Mouse (Mus musculus) frontal cortex, adult (tissue): ENCODE data around the gene 4930467E23Rik.
"Not testable (repeated sequence)": the region's sequence is repeated elsewhere in the genome, so short reads cannot be mapped to it uniquely, and the experiment has no call there.

Experiments
- ATAC-seq: cut with Nextera tagmentation; 2 replicates; pipeline ENCODE4 v1.9.2; 2017; ENCODE audit warnings: mild to moderate bottlenecking, moderate library complexity, mixed read lengths; ENCODE audit not compliant: low TSS enrichment

4930467E23Rik gene

DNA sequence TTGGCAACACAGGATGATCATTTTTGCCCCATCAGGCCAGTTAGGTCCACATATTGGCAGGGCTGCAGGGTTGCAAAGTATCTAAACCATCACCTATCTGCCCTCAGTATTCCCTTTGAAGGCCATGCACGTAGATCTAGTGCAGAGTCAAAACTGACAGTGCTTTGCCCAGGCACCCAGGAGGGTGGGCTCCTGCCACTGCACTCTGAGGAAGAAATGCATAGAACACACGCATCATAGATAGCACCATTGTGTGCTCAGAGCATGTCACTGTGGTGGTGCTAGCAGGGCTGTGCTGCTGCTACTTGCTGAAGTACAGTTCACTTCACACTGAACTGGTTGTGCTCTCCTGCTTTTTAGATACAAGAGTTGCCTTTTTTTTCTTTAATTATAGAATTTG lies at the start of gene 4930467E23Rik:
Gene 4930467E23Rik (plus strand): TSS at position 301 of the 400 bp plus-strand sequence.
- ATAC-seq = not testable (repeated sequence)

DNA sequence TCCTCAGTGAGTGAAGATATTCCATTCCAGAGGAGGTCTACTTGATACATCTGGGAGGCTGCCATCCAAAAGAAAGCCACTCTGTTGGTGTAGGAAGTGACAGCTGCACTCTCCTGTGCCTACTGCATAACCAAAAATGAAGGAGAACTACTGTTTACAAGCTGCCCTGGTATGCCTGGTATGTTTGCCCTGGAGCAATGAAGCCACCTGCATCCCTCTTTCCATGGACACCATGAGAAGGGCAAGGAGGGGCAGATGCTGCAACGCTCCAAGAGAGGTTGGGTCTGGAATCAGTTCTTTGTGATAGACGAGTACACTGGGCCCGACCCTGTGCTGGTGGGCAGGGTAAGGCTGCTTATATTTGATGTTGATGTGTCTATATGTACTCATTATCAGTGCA lies 47.1 kb upstream of the 4930467E23Rik start:
- not testable (repeated sequence) for ATAC-seq

DNA sequence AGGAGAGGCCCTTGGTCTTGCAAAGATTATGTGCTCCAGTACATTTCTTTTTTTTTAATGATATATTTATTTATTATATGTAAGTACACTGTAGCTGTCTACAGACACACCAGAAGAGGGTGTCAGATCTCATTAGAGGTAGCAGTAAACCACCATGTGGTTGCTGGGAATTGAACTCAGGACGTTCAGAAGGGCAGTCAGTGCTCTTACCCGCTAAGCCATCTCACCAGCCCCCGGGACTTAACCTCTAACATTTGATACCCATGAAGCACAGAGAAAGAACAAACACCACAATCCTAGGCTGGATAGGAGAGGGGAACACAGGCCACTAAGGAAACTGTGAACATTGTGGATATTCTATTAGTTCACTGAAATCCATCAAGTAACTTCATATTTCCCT lies 43.9 kb upstream of the 4930467E23Rik start:
- ATAC-seq = not testable (repeated sequence)

DNA sequence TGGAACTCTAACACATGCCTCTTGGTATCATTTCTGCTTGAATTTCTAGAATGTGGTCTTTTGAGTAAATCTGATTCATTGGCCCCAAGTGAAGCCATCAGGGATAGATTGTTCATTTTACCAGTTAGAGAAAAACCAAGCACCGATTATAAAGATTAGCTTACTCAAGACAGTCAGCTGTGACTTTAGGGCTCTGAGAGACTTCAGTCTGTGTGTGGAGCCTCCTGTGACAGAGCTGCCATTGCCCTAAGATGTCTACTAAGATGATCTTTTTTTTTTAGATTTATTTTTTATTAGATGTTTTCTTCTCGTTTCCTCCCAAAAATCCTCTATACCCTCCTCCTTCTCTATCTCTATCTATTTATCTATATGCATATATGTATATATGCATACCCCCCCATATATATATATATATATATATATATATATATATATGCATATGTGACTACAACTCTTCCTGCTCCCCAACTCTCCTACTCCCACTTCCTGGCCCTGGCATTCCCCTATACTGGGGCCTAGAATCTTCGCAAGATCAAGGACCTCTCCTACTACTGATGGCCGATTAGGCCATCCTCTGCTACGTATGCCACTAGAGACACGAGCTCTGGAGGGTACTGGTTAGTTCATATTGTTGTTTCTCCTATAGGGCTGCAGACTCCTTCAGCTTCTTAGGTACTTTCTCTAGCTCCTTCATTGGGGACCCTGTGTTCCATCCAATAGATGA lies 40.4 kb upstream of the 4930467E23Rik start:
- not testable (repeated sequence) for ATAC-seq

DNA sequence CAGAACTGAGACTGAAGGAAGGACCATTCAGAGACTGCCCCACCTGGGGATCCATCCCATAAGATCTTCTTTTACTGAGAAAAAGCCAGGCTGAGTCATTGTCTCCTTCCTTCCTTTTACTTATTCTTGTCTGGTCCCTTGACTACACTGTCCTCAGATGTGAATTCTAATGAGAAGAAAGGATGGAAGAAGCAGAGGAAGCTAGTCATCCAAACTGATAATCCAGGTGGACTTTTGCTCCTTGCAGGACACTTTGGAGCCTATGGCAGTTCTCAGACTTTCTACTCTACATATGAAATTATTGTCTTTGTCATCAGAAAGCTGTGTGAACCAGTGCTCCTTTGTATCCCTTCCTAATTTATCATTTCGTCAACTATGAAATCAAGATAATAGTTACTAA lies 39.6 kb upstream of the 4930467E23Rik start:
- ATAC-seq = not testable (repeated sequence)

DNA sequence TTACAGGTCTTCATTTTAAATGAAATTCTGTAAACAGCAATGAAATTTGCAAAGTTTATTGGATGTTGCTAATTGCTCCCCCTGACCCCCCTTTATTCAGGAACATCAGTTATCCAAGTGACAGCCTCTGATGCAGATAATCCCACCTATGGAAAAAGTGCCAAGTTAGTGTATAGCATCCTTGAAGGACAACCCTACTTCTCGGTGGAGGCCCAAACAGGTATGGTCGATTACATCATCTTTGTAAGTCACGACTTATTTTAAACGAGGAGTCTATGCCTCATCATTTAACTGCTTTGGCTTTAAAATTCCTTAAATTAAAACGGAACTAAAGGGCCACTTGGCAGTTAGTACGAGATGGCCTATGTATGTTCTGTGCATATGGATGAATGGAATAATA lies 38.0 kb upstream of the 4930467E23Rik start:
- not testable (repeated sequence) for ATAC-seq

DNA sequence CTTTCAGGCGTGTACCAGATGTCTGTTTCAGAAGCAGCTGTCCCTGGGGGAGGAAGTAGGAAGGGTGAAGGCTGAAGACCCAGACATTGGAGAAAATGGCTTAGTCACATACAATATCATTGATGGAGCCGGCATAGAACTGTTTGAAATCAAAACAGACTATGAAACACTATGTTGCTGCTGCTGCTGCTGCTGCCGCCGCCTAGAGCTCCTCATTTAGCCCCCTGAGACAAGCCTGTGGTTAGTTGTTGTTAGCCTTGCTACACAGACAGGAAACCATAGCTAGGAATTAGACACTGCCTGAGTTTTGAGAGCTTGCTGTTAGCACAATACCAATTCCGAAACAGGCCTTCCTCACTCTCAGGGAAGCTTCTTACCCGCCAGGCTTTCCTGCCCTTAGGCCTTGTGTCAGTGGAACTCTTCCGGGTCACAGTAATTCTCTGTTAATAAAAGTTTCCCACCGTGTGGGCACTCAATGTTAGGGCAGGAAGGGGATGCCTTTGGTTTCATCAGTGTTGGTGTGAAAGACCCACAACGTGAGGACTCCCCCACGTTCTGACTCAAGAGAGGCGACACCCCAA lies 31.8 kb upstream of the 4930467E23Rik start:
- not testable (repeated sequence) for ATAC-seq

DNA sequence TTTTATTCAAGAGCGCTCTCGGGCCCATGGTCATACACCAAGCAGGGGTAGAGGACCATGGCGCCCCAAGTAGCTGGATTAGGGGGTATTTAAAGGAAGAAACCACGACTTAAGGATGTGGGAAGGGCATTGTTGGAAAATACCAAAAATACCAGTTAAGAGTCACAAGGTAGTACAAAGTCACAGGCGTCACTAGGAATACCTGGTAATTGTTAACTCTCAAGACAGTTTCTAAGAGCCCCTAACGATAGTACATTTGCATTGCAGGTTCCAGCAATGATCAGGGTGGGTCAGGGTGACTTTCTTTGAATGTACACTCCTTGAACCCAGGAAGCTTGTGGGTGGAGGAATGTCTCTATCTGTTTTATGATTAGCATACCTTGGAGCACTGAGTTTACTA lies 31.3 kb upstream of the 4930467E23Rik start:
- not testable (repeated sequence) for ATAC-seq

DNA sequence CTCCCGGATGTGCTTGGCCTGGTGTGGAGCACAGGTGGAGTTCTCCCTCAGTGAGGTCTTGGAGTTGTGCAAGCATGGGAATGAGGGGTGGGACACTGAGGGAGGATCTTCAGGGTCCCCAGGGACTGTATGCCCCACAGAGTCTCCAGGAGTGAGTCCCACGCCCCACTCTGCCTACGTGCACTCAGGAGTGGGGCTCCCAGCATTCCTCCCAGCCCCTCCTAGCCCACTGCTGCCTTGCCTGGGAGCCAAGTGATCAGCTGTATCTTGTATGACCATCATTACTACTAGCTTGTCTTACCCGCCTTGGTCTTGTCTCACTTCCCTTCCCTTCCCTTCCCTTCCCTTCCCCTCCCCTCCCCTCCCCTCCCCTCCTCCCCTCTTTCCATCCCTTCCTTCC lies 30.7 kb upstream of the 4930467E23Rik start:
- not testable (repeated sequence) for ATAC-seq

DNA sequence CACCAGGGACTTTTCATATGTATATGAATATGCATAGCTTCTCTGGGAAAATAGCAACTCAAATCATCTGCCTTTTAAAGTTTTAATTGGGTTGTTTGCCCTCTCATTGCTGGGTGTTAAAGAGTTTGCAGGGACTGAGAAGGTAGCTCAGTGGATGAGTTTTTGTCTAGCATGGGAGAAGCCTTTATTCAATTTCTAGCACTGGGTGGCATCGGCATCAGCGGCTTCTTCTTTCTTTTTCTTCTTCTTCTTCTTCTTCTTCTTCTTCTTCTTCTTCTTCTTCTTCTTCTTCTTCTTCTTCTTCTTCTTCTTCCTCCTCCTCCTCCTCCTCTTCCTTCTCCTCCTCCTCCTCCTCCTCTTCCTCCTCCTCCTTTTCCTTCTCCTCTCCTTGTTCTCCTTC lies 28.1 kb upstream of the 4930467E23Rik start:
- not testable (repeated sequence) for ATAC-seq

DNA sequence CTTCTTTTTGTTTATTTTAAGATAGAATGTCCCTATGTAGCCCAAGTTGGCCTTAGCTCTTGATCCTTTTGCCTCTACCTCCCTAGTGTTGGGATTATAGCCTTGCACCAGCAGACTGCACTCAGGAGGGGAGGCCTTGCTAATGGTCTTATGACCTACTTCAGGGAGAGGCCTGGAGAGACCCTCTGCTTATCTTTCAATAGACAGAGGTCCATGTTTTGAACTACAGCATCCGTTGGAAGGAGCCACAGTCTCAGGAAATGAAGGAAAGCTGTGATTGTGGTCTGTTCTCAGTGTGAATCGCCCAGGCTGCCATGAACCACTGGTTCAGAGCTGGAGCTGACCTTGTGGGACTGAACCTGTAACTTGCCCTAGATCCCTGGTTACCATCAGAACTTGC lies 27.1 kb upstream of the 4930467E23Rik start:
- ATAC-seq = not testable (repeated sequence)

DNA sequence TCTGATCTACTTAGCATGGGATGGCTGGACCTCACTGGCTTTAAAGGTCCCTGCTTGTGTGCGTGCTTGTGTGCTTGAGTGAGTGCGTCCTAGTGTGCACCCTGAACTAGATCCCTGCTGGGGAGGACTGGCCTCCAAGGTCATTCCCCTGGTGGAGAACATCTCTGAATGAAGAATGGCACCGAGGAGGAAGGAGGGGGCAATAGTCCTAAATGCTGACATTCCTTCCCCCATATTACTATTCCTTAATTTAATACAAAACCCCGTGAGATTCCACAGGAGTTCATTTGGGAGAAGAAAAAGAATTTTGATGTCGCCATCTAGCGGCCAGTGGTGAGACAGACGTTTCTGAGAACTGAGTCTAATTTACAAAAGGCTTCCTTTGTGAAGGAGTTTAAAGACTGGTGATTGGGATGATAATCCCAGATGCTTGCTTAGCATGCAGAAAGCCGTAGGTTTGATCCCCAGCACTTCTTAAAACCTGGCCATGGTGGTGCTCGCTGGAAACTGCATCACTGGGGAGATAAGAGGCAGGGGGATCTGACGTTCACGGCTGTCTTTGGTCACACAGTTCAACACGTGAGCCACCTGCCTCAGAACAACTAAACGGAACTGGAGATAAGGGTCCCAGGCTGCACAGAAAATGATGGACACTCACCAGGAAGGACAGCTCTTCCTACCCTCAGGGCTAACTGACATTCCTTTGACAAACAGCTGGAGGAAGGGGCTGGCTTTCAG lies 26.2 kb upstream of the 4930467E23Rik start:
- ATAC-seq = peak; percentile 90

DNA sequence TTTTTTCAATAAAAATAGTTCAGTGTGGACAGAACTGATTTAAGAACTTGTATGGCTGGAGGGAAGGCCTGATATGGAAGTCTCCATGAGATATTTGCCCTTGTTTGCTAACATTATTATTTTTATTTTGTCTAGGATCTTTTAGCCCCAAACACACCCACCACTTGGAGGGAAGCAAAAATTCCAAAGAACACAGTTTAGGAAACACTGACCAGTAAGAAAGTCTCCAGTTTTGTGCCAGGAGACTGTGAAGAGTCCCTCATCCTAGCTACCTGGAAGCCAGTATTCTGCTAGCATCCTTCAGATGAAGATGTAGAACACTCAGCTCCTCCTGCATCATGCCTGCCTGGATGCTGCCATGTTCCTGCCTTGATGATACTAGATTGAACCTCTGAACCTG lies 25.5 kb upstream of the 4930467E23Rik start:
- not testable (repeated sequence) for ATAC-seq

DNA sequence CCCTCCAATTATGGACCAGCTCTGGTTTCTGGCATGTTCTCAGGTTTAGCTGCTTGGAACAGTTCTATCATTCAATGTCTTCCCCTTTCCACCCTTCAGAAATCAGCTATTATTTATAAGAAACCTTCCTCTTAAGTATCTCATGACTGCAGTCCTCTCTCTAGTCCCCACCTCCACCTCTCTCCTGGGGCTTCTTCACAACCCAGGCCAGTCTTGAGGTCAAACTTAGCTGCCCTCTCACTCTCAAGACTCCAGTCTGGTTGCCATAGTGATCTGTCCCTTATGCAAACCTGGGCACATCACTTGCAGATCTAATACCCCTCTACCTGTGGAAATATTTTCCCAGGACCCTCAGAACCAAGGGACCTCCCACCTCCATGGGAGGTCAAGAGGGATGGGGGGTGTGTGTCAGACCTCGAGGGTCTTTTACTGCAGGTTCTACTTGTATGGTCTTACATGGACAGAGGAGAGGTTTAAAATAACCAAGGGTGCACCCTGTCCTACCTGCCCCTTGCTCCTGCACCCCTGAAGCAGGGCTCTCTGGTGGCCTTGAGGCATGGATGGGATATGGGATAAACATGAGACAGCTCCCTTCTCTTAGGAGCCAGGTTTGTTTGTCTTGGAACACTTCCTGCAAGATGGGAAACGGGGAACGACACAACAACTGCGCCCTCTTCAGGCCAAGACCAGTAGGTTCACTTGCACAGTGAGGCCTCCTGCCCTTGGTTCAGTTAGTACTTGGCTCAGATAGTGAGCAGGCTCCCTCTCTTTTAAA lies 24.7 kb upstream of the 4930467E23Rik start:
- ATAC-seq = not testable (repeated sequence)

DNA sequence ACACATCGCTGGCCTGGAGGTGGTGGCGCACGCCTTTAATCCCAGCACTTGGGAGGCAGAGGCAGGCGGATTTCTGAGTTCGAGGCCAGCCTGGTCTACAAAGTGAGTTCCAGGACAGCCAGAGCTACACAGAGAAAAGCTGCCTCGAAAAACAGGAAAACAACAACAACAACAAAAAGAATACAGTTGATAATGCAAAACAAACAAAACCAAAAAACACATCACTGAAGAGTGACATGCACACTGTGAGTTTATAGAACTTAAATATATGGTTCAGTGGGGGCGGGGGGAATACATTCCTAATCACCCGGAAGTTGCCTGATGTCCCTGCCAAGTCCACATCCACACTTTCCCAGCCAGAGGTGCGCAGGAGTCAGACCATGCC lies 24.2 kb upstream of the 4930467E23Rik start:
- ATAC-seq = not testable (repeated sequence)

DNA sequence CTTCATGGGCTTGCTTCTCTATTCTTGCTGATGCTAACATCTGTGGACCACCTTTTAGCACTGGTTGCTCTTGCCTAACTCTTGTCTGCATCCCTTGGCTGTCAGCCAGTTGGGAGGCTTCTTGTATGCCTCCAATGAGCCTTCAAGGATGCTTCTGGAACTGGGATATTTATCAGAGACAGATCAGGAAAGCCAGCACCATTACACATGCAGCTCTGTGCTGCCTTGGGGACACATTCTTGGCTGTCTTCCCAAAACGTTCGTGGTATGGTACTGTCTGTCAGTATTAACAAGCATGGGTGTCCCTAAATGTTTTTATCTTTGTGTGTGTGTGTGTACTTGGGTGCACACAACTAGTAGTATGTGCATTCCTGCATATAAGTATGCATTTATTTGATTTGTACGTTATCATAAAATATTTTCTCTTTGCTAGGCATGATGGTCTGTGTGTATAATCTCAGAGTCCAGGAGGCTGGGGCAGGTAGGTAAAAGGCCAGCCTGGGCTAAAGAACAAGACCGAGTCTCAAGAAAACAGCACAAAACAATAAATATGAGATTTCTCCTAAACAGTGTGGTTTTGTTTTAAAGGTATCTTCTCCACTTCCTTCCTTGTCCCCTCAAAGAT lies 23.2 kb upstream of the 4930467E23Rik start:
- ATAC-seq = not testable (repeated sequence)

DNA sequence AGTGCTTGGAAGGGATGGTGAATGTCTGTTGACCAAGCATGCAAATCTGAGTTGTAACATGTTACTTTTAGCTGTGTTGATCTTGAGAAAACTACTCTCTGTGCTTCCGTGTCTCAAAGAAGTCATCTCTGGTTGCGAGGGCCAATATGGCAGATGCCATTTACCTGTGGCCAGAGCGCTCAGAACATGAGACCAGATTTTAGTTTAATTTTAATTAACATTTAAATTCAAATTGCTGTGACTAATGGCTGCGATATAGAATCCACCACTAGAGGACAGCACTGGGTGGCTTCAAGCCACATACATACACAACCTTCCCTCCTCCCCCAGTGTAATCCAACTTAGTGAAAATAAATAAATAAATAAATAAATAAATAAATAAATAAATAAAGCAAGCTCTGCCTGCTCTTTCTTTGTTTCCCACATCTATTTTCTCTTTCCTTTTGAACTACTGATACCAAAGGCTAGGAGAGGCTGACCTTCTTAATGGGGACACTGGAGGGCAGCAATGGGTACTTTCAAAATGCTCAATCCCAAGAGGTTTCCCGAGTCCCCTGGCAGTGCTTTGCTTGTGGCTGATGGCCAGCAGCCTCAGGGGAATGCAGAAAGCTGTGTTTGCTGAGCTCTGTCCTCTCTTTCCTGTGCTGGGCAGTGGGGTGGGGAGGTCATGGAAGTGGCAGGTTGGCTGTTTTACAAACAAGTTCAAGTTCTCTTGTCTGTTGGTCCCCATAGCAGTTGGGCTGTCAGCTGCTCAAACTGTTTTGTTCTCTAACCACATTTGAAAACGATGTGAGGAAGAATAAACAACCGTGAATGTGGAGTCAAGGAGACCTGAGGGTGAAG lies 22.2 kb upstream of the 4930467E23Rik start:
- not testable (repeated sequence) for ATAC-seq

DNA sequence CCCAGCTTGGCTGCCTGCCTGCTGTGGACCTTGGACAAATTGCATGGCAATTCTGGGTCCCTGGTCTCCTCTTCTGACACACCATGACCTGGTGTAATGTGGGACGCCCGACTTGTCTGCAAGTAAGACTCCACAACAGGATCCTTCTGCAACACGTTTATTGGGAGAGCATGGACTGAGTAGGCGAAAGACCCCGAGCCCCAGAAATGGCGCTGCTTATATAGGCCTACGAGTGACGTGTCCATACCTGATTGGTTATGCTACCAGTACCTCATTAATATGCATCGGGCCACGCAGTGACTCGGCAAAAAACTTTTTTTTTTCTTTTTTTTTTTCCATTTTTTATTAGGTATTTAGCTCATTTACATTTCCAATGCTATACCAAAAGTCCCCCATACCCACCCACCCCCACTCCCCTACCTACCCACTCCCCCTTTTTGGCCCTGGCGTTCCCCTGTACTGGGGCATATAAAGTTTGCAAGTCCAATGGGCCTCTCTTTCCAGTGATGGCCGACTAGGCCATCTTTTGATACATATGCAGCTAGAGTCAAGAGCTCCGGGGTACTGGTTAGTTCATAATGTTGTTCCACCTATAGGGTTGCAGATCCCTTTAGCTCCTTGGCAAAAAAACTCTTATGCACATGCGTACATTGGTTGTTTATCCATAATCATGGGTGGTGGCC lies 21.5 kb upstream of the 4930467E23Rik start:
- not testable (repeated sequence) for ATAC-seq

DNA sequence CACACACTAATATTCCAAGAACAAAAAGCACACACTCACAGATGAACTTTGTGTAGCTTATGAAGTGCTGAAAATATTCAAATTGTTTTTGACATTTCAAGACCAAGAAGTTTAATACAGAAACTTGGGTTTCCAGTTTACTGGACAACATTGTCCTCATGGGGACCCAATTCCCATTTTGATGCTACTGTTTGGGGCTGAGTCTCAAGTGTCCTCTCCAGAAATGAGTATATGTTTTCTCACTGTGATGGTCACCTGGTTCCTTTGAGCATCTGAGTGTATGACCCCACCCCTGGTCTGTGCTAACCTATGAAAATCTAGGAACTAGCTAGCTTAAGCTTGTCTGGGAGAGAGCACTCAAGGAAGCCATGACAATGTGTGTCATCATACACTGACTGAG lies 20.4 kb upstream of the 4930467E23Rik start:
- not testable (repeated sequence) for ATAC-seq

DNA sequence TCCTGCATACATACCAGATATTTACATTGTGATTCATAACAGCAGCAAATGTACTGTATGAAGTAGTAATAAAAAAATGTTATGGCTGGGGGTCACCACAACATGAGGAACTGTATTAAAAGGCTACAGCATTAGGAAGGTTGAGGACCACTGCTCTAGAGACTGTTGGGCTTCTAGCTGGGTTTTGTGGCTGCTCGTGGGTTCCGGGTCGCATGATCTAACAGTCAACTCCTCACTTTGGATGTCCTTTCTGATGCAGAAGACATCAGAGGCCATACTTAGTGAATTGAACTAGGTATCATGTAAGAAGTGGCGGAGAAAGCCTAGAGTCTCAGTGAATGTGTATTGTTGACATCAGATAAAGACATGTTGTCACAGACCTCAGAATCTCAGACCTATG lies 19.9 kb upstream of the 4930467E23Rik start:
- not testable (repeated sequence) for ATAC-seq
